Mouse (Mus musculus) cortical plate, adult 2 months (tissue): Measurements from ENCODE around the gene Disc1. TPM values are rescaled to one million over a fixed set of nuclear protein-coding genes. Genes with fewer than 3 reads are reported as not detected.

Experiments
- H3K27ac ChIP-seq: fragments of 200-500 bp; 2 replicates; pipeline ENCODE4 v1.5.1; 2012; ENCODE audit warnings: low read length, control low read depth, inconsistent platforms; ENCODE audit not compliant: insufficient read depth
- H3K4me1 ChIP-seq: fragments of 200-500 bp; 2 replicates; pipeline ENCODE4 v1.6.1; 2011; ENCODE audit warnings: low read length; ENCODE audit not compliant: control insufficient read depth, insufficient read depth
- H3K4me3 ChIP-seq: fragments of 200-500 bp; 2 replicates; pipeline ENCODE4 v1.5.1; 2011; ENCODE audit warnings: mild to moderate bottlenecking, low read length, control low read depth; ENCODE audit not compliant: insufficient read depth
- CTCF ChIP-seq: fragments of 200-500 bp; IDR thresholded peaks from 2 replicates; pipeline ENCODE4 v1.5.1; 2011; ENCODE audit warnings: mild to moderate bottlenecking, control low read depth, low read length; ENCODE audit not compliant: insufficient read depth; ENCODE audit errors: extremely low read depth
- POLR2A ChIP-seq: fragments of 200-500 bp; IDR thresholded peaks from 2 replicates; pipeline ENCODE4 v1.6.1; 2011; ENCODE audit warnings: mild to moderate bottlenecking, low read length, control low read depth; ENCODE audit not compliant: insufficient read depth; ENCODE audit errors: extremely low read depth
- polyA plus RNA-seq: library from polyadenylated mRNA; depleted of rRNA; stranded (reverse); fragments of >200 nt; gene quantifications from 2 replicates; pipeline ENCODE4 v1.2.3, GENCODE M21; 2012; rRNA removed

The Disc1 gene
- polyA plus RNA-seq, 1 experiment = 0.65 TPM

GRCm38 (mm10) chr8:125285966-125286681 is 232.1 kb downstream of the Disc1 start:
- Histone ChIP-seq H3K27ac (no peak overlapping the region), H3K4me1 (no peaks in the 10 kb centered on the region), H3K4me3 (no peak overlapping the region)
- TF ChIP-seq CTCF (no peak), POLR2A (no peak)

GRCm38 (mm10) chr8:125287311-125287710 is 233.3 kb downstream of the Disc1 start:
- Histone ChIP-seq H3K27ac (no peak overlapping the region), H3K4me3 (no peak overlapping the region), H3K4me1 (no peaks in the 10 kb centered on the region)
- no peak for TF ChIP-seq POLR2A
- TF ChIP-seq CTCF = no peak

- Histone ChIP-seq H3K4me1 (no peaks in the 10 kb centered on the region), H3K4me3 (no peak overlapping the region), H3K27ac (no peak overlapping the region)
- no peak for TF ChIP-seq POLR2A
- TF ChIP-seq CTCF = no peak
These were observed 233.9 kb downstream of the Disc1 start for GRCm38 (mm10) chr8:125287841-125288341.

GRCm38 (mm10) chr8:125291506-125291905 is 237.5 kb downstream of the Disc1 start:
- TF ChIP-seq CTCF = no peak
- TF ChIP-seq POLR2A = no peak
- Histone ChIP-seq H3K4me3 (no peak overlapping the region), H3K4me1 (peaks cover 7% of the 10 kb centered on the region), H3K27ac (no peak overlapping the region)

GRCm38 (mm10) chr8:125291932-125292717 is 238.1 kb downstream of the Disc1 start:
- no peak overlapping the region for H3K4me3 ChIP-seq
- TF ChIP-seq CTCF (0 out of 2 replicates have a peak, but pooled peaks have one; percentile 9), POLR2A (no peak)
- H3K27ac ChIP-seq = no peak overlapping the region
- H3K4me1 ChIP-seq = peaks cover 7% of the 10 kb centered on the region

GRCm38 (mm10) chr8:125292933-125293591 is 239.1 kb downstream of the Disc1 start:
- peak overlapping the region; percentile 37 for H3K27ac ChIP-seq
- no peak overlapping the region for H3K4me3 ChIP-seq
- TF ChIP-seq CTCF (no peak), POLR2A (no peak)
- peaks cover 7% of the 10 kb centered on the region for H3K4me1 ChIP-seq

- Histone ChIP-seq H3K27ac (no peak overlapping the region), H3K4me3 (no peak overlapping the region), H3K4me1 (peaks cover 4% of the 10 kb centered on the region; the same call in 1 of the 2 replicates)
- no peak for TF ChIP-seq CTCF
- TF ChIP-seq POLR2A = no peak
These were observed 245.3 kb downstream of the Disc1 start for GRCm38 (mm10) chr8:125299248-125299647.

GRCm38 (mm10) chr8:125301931-125302361 is 248.0 kb downstream of the Disc1 start:
- Histone ChIP-seq H3K4me3 (no peak overlapping the region), H3K27ac (no peak overlapping the region), H3K4me1 (no peaks in the 10 kb centered on the region)
- TF ChIP-seq POLR2A (no peak), CTCF (no peak)

- H3K4me3 ChIP-seq = no peak overlapping the region
These were observed 252.7 kb downstream of the Disc1 start for GRCm38 (mm10) chr8:125306665-125307064.

GRCm38 (mm10) chr8:125309985-125310384 is 256.0 kb downstream of the Disc1 start:
- TF ChIP-seq CTCF (no peak), POLR2A (no peak)
- Histone ChIP-seq H3K27ac (no peak overlapping the region), H3K4me3 (no peak overlapping the region), H3K4me1 (no peaks in the 10 kb centered on the region)

More at GRCm38 (mm10) chr8:125306665-125307064, 252.7 kb downstream of the Disc1 start:
- TF ChIP-seq POLR2A (no peak), CTCF (no peak)
- Histone ChIP-seq H3K27ac (no peak overlapping the region), H3K4me1 (no peaks in the 10 kb centered on the region)

Other genes starting within 250 kb of the Disc1 start
- gene Gnpat, start 191.2 kb upstream of the Disc1 start, polyA plus RNA-seq = 87.9 and 95.0 TPM in 2 replicates
- 16.7 and 17.1 TPM in 2 replicates for gene 2810004N23Rik, start 191.1 kb upstream of the Disc1 start, polyA plus RNA-seq
- 14.6 and 16.3 TPM in 2 replicates for gene Exoc8, start 156.5 kb upstream of the Disc1 start, polyA plus RNA-seq
- gene Sprtn, start 156.3 kb upstream of the Disc1 start, polyA plus RNA-seq = 16.3 and 17.3 TPM in 2 replicates
- gene Egln1, start 104.9 kb upstream of the Disc1 start, polyA plus RNA-seq = 59.4 and 62.0 TPM in 2 replicates
- gene Tsnax, start 41.2 kb upstream of the Disc1 start, polyA plus RNA-seq = 220 and 231 TPM in 2 replicates